Mouse (Mus musculus) ES-Bruce4 (cell line): ENCODE data around the gene Tnnc2.

ENCODE experiments used
- CTCF ChIP-seq: IDR thresholded peaks from one replicate; pipeline ENCODE4 v1.8.1; 2011; ENCODE audit warnings: low read depth, low read length
- POLR2A ChIP-seq: IDR thresholded peaks from one replicate; pipeline ENCODE4 v1.8.1; 2011; ENCODE audit warnings: low read length; ENCODE audit not compliant: insufficient read depth

GRCm38 (mm10) chr2:164773989-164774364 lies 5.8 kb downstream of the Tnnc2 start:
- TF ChIP-seq CTCF: no peak
- TF ChIP-seq POLR2A: no peak
